Mouse (Mus musculus): ENCODE results near the gene Emc6. TPM values are rescaled to one million over a fixed set of nuclear protein-coding genes. Genes with fewer than 3 reads are reported as not detected.
A peak's percentile ranks its signal among the peaks of the same experiment; 100 is the strongest.

Emc6 gene
- polyA plus RNA-seq, 1 experiment: 41.3 TPM

- Histone ChIP-seq H3K4me1 (ENCODE audit: control insufficient read depth, insufficient read depth, low read length) (peaks cover 23% of the 10 kb centered on the region), H3K4me3 (ENCODE audit: insufficient read depth, low read length) (peak overlapping the region; percentile 92), H3K27ac (ENCODE audit: insufficient read depth, low read depth, low read length) (peak overlapping the region; percentile 27)
- TF ChIP-seq CTCF (IDR thresholded peaks at IDR 0.05; ENCODE audit: low read depth, low read length): no peak
- no peak for TF ChIP-seq POLR2A (IDR thresholded peaks at IDR 0.05; ENCODE audit: borderline replicate concordance, low read depth, low read length)
Observed at GRCm38 (mm10) chr11:73137116-73137515, 39.7 kb downstream of the Emc6 start.

GRCm38 (mm10) chr11:73136587-73136986 is 40.2 kb downstream of the Emc6 start:
- H3K4me1 ChIP-seq (ENCODE audit: control insufficient read depth, insufficient read depth, low read length): peaks cover 24% of the 10 kb centered on the region
- no peak overlapping the region for H3K27ac ChIP-seq (ENCODE audit: insufficient read depth, low read depth, low read length)
- TF ChIP-seq POLR2A (IDR thresholded peaks at IDR 0.05; ENCODE audit: borderline replicate concordance, low read depth, low read length): no peak
- no peak for TF ChIP-seq CTCF (IDR thresholded peaks at IDR 0.05; ENCODE audit: low read depth, low read length)
- H3K4me3 ChIP-seq (ENCODE audit: insufficient read depth, low read length): peak overlapping the region; percentile 92

GRCm38 (mm10) chr11:73134222-73134621 is 42.6 kb downstream of the Emc6 start:
- no peak overlapping the region for H3K4me3 ChIP-seq (ENCODE audit: insufficient read depth, low read length)
- no peak for TF ChIP-seq POLR2A (IDR thresholded peaks at IDR 0.05; ENCODE audit: borderline replicate concordance, low read depth, low read length)
- no peak for TF ChIP-seq CTCF (IDR thresholded peaks at IDR 0.05; ENCODE audit: low read depth, low read length)
- H3K27ac ChIP-seq (ENCODE audit: insufficient read depth, low read depth, low read length): no peak overlapping the region
- peaks cover 43% of the 10 kb centered on the region for H3K4me1 ChIP-seq (ENCODE audit: control insufficient read depth, insufficient read depth, low read length)

DNA sequence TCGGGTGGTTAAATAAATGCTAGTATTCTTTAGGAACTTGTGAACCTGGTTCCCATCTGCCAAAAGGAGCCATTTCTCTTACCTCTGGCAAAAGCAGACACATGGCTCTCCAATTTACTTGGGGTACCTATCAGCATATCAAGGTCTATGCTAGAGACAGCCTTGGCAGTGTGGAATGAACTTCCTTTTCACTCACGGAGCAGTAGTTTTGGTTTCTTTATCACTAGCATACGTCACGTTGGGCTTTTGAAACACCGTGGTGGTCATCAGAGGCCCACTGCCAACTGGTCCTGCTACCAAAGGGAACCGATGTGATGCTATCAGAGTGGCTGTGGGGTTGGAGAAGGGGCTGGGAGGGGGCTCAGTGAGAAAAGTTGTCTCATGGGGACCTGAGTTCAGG is 43.8 kb downstream of the Emc6 start:
- no peak overlapping the region for H3K27ac ChIP-seq (ENCODE audit: insufficient read depth, low read depth, low read length)
- TF ChIP-seq CTCF (IDR thresholded peaks at IDR 0.05; ENCODE audit: low read depth, low read length) (no peak), POLR2A (IDR thresholded peaks at IDR 0.05; ENCODE audit: borderline replicate concordance, low read depth, low read length) (no peak)
- H3K4me1 ChIP-seq (ENCODE audit: control insufficient read depth, insufficient read depth, low read length): peaks cover 52% of the 10 kb centered on the region
- no peak overlapping the region for H3K4me3 ChIP-seq (ENCODE audit: insufficient read depth, low read length)

DNA sequence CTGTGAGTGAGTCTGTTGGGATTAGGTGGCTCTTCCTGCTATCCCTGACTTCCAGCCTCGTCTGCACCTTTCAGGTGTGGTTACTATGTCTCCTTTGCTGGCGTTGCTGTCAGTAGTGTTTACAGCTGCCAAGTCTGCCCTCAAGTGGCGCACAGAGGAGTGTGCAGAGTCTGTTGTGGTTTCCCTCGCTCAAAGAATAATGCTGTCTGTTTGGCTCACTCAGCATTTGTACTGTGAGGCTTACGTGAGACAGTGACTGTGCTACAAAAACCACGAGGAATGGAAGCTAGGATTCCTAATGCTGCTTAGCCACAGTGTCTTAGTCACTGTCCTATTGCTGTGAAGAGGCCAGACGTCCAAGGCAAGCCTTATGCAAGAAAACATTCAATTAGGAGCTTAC is 45.8 kb downstream of the Emc6 start:
- TF ChIP-seq POLR2A (IDR thresholded peaks at IDR 0.05; ENCODE audit: borderline replicate concordance, low read depth, low read length) (no peak), CTCF (IDR thresholded peaks at IDR 0.05; ENCODE audit: low read depth, low read length) (no peak)
- H3K4me3 ChIP-seq (ENCODE audit: insufficient read depth, low read length): no peak overlapping the region
- no peak overlapping the region for H3K27ac ChIP-seq (ENCODE audit: insufficient read depth, low read depth, low read length)
- peaks cover 46% of the 10 kb centered on the region for H3K4me1 ChIP-seq (ENCODE audit: control insufficient read depth, insufficient read depth, low read length)

DNA sequence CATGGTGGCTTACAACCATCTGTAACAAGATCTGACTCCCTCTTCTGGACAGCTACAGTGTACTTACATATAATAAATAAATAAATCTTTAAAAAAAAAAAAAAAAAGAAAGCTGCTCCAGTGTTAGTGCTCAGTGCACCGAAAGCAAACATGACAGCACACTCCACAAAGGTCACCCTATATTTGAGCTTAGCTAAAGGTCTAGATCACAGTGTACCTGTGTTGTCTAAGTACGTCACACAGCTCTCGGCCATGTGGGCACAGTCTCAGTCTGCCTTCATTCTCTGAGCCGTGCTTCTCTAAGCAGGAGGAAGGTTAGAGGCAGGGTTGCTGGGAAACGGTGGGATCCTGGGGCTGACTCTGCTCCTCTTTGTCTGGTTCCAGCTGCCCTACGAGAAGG is 50.3 kb downstream of the Emc6 start:
- H3K27ac ChIP-seq (ENCODE audit: insufficient read depth, low read depth, low read length): no peak overlapping the region

More for the DNA sequence above, 50.3 kb downstream of the Emc6 start:
- Histone ChIP-seq H3K4me3 (ENCODE audit: insufficient read depth, low read length) (no peak overlapping the region), H3K4me1 (ENCODE audit: control insufficient read depth, insufficient read depth, low read length) (peaks cover 27% of the 10 kb centered on the region)
- no peak for TF ChIP-seq POLR2A (IDR thresholded peaks at IDR 0.05; ENCODE audit: borderline replicate concordance, low read depth, low read length)
- TF ChIP-seq CTCF (IDR thresholded peaks at IDR 0.05; ENCODE audit: low read depth, low read length): no peak

Other genes starting within 250 kb of the Emc6 start
- gene Atp2a3, start 215.9 kb downstream of the Emc6 start, polyA plus RNA-seq (2012; ENCODE audit: insufficient read depth, insufficient read length, missing spikeins): 6.7 TPM in 2 replicates
- gene P2rx1, start 177.9 kb downstream of the Emc6 start, polyA plus RNA-seq (2012; ENCODE audit: insufficient read depth, insufficient read length, missing spikeins): 0.39 TPM in 1 of 2 replicates, not detected in the other
- not detected in 2 replicates for gene Camkk1, start 158.0 kb downstream of the Emc6 start, polyA plus RNA-seq (2012; ENCODE audit: insufficient read depth, insufficient read length, missing spikeins)
- 6.2 and 6.4 TPM in 2 replicates for gene Ncbp3, start 129.3 kb downstream of the Emc6 start, polyA plus RNA-seq (2012; ENCODE audit: insufficient read depth, insufficient read length, missing spikeins)
- gene Itgae, start 86.5 kb downstream of the Emc6 start, polyA plus RNA-seq (2012; ENCODE audit: insufficient read depth, insufficient read length, missing spikeins): not detected in 2 replicates
- gene Haspin, start 38.7 kb downstream of the Emc6 start, polyA plus RNA-seq (2012; ENCODE audit: insufficient read depth, insufficient read length, missing spikeins): 8.7 and 9.0 TPM in 2 replicates
- not detected in 2 replicates for gene P2rx5, start 16.6 kb downstream of the Emc6 start, polyA plus RNA-seq (2012; ENCODE audit: insufficient read depth, insufficient read length, missing spikeins)
- gene Tax1bp3, start within 50 bp of the Emc6 start, polyA plus RNA-seq (2012; ENCODE audit: insufficient read depth, insufficient read length, missing spikeins): 35.4 and 37.3 TPM in 2 replicates
- gene Ctns, start 22.0 kb upstream of the Emc6 start, polyA plus RNA-seq (2012; ENCODE audit: insufficient read depth, insufficient read length, missing spikeins): 48.2 and 49.7 TPM in 2 replicates
- 3.3 and 4.0 TPM in 2 replicates for gene Shpk, start 22.4 kb upstream of the Emc6 start, polyA plus RNA-seq (2012; ENCODE audit: insufficient read depth, insufficient read length, missing spikeins)
- gene Trpv1, start 57.3 kb upstream of the Emc6 start, polyA plus RNA-seq (2012; ENCODE audit: insufficient read depth, insufficient read length, missing spikeins): not detected in 2 replicates
- not detected in 2 replicates for gene Trpv3, start 90.4 kb upstream of the Emc6 start, polyA plus RNA-seq (2012; ENCODE audit: insufficient read depth, insufficient read length, missing spikeins)
- 0.25 TPM in 1 of 2 replicates, not detected in the other for gene Aspa, start 152.6 kb upstream of the Emc6 start, polyA plus RNA-seq (2012; ENCODE audit: insufficient read depth, insufficient read length, missing spikeins)
- gene Gm49340, start 152.7 kb upstream of the Emc6 start, polyA plus RNA-seq (2012; ENCODE audit: insufficient read depth, insufficient read length, missing spikeins): not detected in 2 replicates
- gene Spata22, start 152.7 kb upstream of the Emc6 start, polyA plus RNA-seq (2012; ENCODE audit: insufficient read depth, insufficient read length, missing spikeins): not detected in 2 replicates
- gene Olfr20, start 173.7 kb upstream of the Emc6 start, polyA plus RNA-seq (2012; ENCODE audit: insufficient read depth, insufficient read length, missing spikeins): not detected in 2 replicates
- not detected in 2 replicates for gene Olfr376, start 194.2 kb upstream of the Emc6 start, polyA plus RNA-seq (2012; ENCODE audit: insufficient read depth, insufficient read length, missing spikeins)
- not detected in 2 replicates for gene Olfr1, start 222.6 kb upstream of the Emc6 start, polyA plus RNA-seq (2012; ENCODE audit: insufficient read depth, insufficient read length, missing spikeins)

Data from bone marrow macrophage, adult 2 months (primary cell).